Mouse (Mus musculus) stomach, embryonic 16.5 days (tissue): ENCODE data around the gene Hmx3. TPM values are rescaled to one million over a fixed set of nuclear protein-coding genes. Genes with fewer than 3 reads are reported as not detected.
A peak's percentile ranks its signal among the peaks of the same experiment; 100 is the strongest.

Experiments used
- ATAC-seq: fragments of 200-750 bp; cut with Nextera tagmentation; 2 replicates; pipeline ENCODE4 v1.8.0; 2017; ENCODE audit warnings: moderate number of reproducible peaks, moderate TSS enrichment; ENCODE audit not compliant: insufficient read depth, low FRiP score
- H3K27ac ChIP-seq: fragments of 300-500 bp; sonication (generic); 2 replicates; pipeline ENCODE4 v1.5.1; 2014; ENCODE audit warnings: low read length
- H3K27me3 ChIP-seq: fragments of 300-500 bp; sonication (generic); 2 replicates; pipeline ENCODE4 v1.6.1; 2014; ENCODE audit warnings: low read length, control low read depth, mixed read lengths; ENCODE audit not compliant: control insufficient read depth, insufficient read depth
- H3K36me3 ChIP-seq: fragments of 300-500 bp; sonication (generic); 2 replicates; pipeline ENCODE4 v1.6.1; 2014; ENCODE audit warnings: low read length; ENCODE audit not compliant: control insufficient read depth, insufficient read depth
- H3K4me1 ChIP-seq: fragments of 300-500 bp; sonication (generic); 2 replicates; pipeline ENCODE4 v1.6.1; 2014; ENCODE audit warnings: low read length, control low read depth, mixed read lengths; ENCODE audit not compliant: control insufficient read depth, insufficient read depth
- H3K4me2 ChIP-seq: fragments of 300-500 bp; sonication (generic); 2 replicates; pipeline ENCODE4 v1.6.1; 2014; ENCODE audit warnings: low read depth, low read length, mixed read lengths
- H3K4me3 ChIP-seq: fragments of 300-500 bp; sonication (generic); replicated peaks from 2 replicates; pipeline ENCODE4 v1.5.1; 2014; ENCODE audit warnings: mild to moderate bottlenecking, low read length
- H3K9ac ChIP-seq: fragments of 300-500 bp; sonication (generic); 2 replicates; pipeline ENCODE4 v1.6.1; 2014; ENCODE audit warnings: low read length
- H3K9me3 ChIP-seq: fragments of 300-500 bp; sonication (generic); replicated peaks from 2 replicates; pipeline ENCODE4 v1.6.1; 2016; ENCODE audit warnings: low read length, control low read depth; ENCODE audit not compliant: control insufficient read depth
- WGBS: fragments of 180-500 bp; shearing (Covaris S2); extraction: QIAGEN DNeasy Blood & Tissue Kit; methylation state at CpG from one replicate; pipeline ENCODE4 v1.1.7; 2014; 5-methylcytosine and 5-hydroxymethylcytosine counted together
- polyA plus RNA-seq: library from polyadenylated mRNA; unstranded; fragments of >200 nt; fragmentation: Nextera tagmentation; extraction: Ambion mirVana; gene quantifications from 2 replicates; pipeline ENCODE4 v1.2.1, GENCODE M21; 2015

Gene Hmx3
- polyA plus RNA-seq: 0.15 and 0.32 TPM in 2 replicates

GRCm38 (mm10) chr7:131542115-131542871 lies at the start of gene Hmx3:
Gene Hmx3, plus strand, starts transcription at chr7:131542867.
- peak within 1 kb of the TSS; percentile 42 for H3K4me3 ChIP-seq
- peaks cover 82% of the 10 kb centered on the region for H3K27me3 ChIP-seq
- ATAC-seq: peak; percentile 20; the same call in 1 of the 2 replicates
- H3K36me3 ChIP-seq: no peaks in the 10 kb centered on the region
- H3K9me3 ChIP-seq: no peaks in the 10 kb centered on the region
- H3K4me2 ChIP-seq: peak within 1 kb of the TSS; percentile 53
- peaks cover 23% of the 10 kb centered on the region for H3K4me1 ChIP-seq
- H3K9ac ChIP-seq: peak within 1 kb of the TSS; percentile 16; the same call in 1 of the 2 replicates
- WGBS: under 1% methylated on average over 63 of the region's 65 CpGs
- no peak within 1 kb of the TSS for H3K27ac ChIP-seq

DNA sequence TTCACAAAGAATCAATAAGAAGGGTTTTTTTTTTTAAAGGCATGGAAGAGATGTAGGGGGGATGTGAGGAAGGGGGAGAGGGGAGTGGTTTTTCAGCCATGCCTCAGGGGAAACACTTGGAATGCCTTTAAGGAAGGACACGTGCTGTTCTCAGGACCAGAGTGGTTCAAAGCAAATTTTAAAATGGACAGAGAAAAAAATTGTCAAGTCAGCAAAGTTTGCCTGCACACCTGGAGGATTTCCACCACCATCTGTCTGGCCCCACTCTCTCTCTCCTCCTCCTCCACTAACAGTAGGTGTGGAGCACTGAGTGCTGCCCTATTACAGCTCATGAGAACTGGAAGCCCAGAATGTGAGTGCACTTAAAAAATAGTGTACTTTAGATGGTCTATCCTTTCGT lies 38.9 kb upstream of the Hmx3 start:
- Histone ChIP-seq H3K36me3 (no peaks in the 10 kb centered on the region), H3K27ac (no peak overlapping the region), H3K4me1 (no peaks in the 10 kb centered on the region), H3K4me3 (no peak overlapping the region), H3K9me3 (no peaks in the 10 kb centered on the region), H3K4me2 (no peak overlapping the region), H3K27me3 (no peaks in the 10 kb centered on the region), H3K9ac (no peak overlapping the region)
- 62% methylated on average over 2 of the region's 2 CpGs for WGBS
- no peak for ATAC-seq

DNA sequence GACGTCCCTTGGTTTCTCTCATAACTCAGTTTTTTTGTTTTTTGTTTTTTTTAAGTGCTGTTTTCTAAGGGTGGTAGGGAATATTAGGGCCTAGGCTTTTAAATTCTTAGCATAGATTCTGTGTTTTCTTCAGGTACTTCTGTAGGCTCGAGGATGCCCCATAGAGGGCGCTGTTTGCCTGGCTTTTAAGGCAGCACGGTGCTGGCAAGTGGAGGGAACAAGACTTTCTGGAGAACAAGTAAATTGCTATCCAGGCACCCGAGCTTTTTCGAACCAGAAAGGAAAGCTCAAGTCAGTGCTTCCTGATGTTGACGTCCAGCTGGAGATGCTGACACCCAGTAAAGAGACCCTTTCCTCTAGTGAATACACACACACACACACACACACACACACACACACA lies 2.7 kb upstream of the Hmx3 start:
- Histone ChIP-seq H3K9me3 (no peaks in the 10 kb centered on the region), H3K27me3 (peaks cover 61% of the 10 kb centered on the region), H3K36me3 (no peaks in the 10 kb centered on the region), H3K27ac (no peak overlapping the region), H3K4me3 (no peak overlapping the region), H3K9ac (no peak overlapping the region), H3K4me1 (peaks cover 23% of the 10 kb centered on the region), H3K4me2 (no peak overlapping the region)
- ATAC-seq: 0 out of 2 replicates have a peak, but pooled peaks have one; percentile 23
- WGBS: 0% methylated on average over 7 of the region's 7 CpGs

DNA sequence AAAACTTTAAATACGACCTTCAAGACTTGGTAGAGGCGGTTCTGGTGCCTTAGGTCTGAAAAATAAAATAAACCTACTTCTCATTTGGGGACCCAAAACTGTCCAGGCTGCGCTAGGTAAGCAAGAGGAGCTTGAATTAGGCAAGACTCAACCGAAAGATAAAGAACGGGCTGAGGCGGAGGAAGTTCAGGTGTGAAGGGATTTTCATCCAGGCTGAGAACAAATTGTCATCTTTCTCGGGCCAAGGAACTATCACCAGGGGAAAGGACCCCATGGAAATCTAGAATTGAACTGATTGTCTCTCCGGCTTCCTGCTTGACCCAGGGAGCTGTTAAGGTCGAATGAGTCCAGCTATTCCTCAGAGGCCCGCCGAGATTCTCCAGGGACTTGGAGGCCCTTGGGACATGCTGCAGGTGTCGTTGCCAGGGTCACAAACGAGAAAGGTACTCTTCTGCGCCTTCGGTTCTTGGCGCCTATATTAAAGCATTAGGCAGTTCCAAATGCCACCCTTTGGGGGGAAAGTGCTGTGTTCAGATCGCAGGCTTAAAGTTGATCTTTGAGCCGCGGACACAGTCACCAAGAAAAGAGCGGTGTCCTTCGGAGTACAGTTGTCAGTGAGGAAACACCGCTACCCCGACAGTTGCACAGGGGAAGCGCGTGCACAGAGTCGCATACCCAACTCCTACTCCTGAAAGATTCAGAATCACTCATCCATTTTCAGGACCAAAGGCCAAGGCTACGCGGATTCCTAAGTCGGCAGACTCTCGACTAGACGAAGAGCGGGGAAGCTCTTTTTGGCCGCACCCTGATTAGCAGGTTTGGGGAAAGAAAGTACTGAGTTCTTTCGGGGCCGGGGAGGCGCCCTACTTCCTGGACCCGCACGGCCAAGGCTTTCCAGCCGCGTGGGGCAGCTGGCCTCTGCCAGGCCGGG lies 1.2 kb upstream of the Hmx3 start:
- Histone ChIP-seq H3K4me2 (peak overlapping the region; percentile 53), H3K27ac (no peak overlapping the region), H3K9me3 (no peaks in the 10 kb centered on the region), H3K4me1 (peaks cover 23% of the 10 kb centered on the region), H3K9ac (no peak overlapping the region), H3K27me3 (peaks cover 74% of the 10 kb centered on the region), H3K36me3 (no peaks in the 10 kb centered on the region), H3K4me3 (peak overlapping the region; percentile 42)
- ATAC-seq: no peak; the same call in 1 of the 2 replicates
- WGBS: 2% methylated on average over 41 of the region's 41 CpGs

- ATAC-seq: peak; percentile 20; the same call in 1 of the 2 replicates
- no peak overlapping the region for H3K27ac ChIP-seq
- H3K4me3 ChIP-seq: peak overlapping the region; percentile 42
- no peaks in the 10 kb centered on the region for H3K9me3 ChIP-seq
- H3K4me2 ChIP-seq: peak overlapping the region; percentile 53
- peaks cover 23% of the 10 kb centered on the region for H3K4me1 ChIP-seq
- peaks cover 89% of the 10 kb centered on the region for H3K27me3 ChIP-seq
- no peaks in the 10 kb centered on the region for H3K36me3 ChIP-seq
- under 1% methylated on average over 71 of the region's 71 CpGs for WGBS
- H3K9ac ChIP-seq: peak overlapping the region; percentile 16; the same call in 1 of the 2 replicates
Measured at GRCm38 (mm10) chr7:131542872-131543622, 380 bp downstream of the Hmx3 start.

DNA sequence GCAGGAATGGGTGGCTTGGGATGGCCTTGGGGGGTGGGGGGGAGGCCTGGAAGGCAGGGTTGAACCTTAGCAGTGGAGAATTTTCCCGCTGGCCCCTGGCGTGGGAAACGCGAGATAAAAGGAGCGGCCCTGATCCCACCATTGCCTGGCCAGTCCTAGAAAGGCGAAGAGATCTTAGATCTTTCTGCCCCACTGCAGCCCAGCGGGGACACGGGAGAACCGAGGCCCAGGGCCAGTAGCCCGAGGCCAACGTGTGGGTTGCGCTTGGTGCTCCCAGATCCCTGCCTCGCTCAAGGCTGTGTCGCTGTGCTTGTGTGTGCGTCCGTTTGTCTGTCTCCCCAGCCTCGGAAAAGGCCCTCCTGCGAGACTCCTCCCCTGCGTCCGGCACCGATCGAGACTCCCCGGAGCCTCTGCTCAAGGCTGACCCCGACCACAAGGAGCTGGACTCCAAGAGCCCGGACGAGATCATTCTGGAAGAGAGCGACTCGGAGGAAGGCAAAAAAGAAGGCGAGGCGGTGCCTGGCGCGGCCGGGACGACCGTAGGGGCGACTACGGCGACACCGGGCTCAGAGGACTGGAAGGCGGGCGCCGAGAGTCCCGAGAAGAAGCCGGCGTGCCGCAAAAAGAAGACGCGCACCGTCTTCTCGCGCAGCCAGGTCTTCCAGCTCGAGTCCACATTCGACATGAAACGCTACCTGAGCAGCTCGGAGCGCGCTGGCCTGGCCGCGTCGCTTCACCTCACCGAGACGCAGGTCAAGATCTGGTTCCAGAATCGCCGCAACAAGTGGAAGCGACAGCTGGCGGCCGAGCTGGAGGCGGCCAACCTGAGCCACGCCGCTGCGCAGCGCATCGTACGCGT lies 1.2 kb downstream of the Hmx3 start:
- Histone ChIP-seq H3K4me1 (peaks cover 23% of the 10 kb centered on the region), H3K9ac (no peak overlapping the region), H3K36me3 (no peaks in the 10 kb centered on the region), H3K27ac (no peak overlapping the region), H3K27me3 (peaks cover 95% of the 10 kb centered on the region), H3K9me3 (no peaks in the 10 kb centered on the region), H3K4me2 (peak overlapping the region; percentile 53), H3K4me3 (peak overlapping the region; percentile 42)
- ATAC-seq: no peak
- under 1% methylated on average over 75 of the region's 75 CpGs for WGBS

- Histone ChIP-seq H3K4me1 (peaks cover 23% of the 10 kb centered on the region), H3K4me3 (no peak overlapping the region), H3K36me3 (no peaks in the 10 kb centered on the region), H3K9me3 (no peaks in the 10 kb centered on the region), H3K4me2 (no peak overlapping the region), H3K27ac (no peak overlapping the region), H3K9ac (no peak overlapping the region), H3K27me3 (peaks cover 95% of the 10 kb centered on the region)
- no peak for ATAC-seq
- 3% methylated on average over 5 of the region's 5 CpGs for WGBS
Measured at GRCm38 (mm10) chr7:131544871-131545270, 2.2 kb downstream of the Hmx3 start.
